Mouse (Mus musculus): Measurements from ENCODE around the gene Ddx27. TPM values are rescaled to one million over a fixed set of nuclear protein-coding genes. Genes with fewer than 3 reads are reported as not detected.

Gene Ddx27
- total RNA-seq, 1 experiment from 2014 or later: 90.5 TPM

DNA sequence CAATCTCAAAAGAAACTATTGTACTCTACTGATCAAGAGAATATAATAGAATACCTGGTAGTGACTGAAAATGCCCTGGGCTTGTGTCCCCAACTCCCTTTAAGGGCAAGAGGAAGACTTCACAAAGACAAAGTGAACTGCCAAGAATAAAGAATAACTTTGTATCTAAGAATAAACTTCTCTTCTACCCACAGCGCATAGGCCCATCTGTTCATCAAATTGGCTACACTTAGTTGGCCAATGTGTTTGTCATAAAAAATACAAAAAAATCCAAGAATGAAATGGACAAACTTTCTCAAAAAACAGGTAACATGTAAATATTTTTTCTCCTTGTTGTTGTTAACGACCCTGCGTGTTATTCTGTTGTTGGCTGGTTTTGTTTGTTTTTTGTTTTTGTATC lies 4.4 kb upstream of the Ddx27 start:
- ATAC-seq (replicated peaks; ENCODE audit: insufficient number of reproducible peaks, low FRiP score, low TSS enrichment, poor library complexity, severe bottlenecking): no peak

DNA sequence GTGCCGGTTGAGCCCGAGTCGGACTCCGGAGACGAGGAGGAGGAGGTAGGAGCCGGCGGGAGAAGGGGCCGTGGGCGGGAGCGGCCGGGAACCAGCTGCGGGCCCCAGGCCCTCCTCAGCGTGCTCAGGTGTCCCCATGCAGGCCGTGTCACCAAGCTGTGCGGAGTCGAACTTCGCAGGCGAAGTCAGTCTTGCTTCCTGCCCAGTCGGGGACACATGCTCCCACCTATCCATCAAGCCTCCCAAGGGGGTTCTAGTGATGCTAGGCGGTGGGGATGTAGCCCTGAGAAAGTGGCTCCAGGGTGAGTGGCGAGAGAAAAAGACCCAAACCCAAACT lies 357 bp downstream of the Ddx27 start:
- no peak for ATAC-seq (replicated peaks; ENCODE audit: insufficient number of reproducible peaks, low FRiP score, low TSS enrichment, poor library complexity, severe bottlenecking)

- ATAC-seq (replicated peaks; ENCODE audit: insufficient number of reproducible peaks, low FRiP score, low TSS enrichment, poor library complexity, severe bottlenecking): no peak
Observed at GRCm38 (mm10) chr2:167019396-167019795, 4.4 kb downstream of the Ddx27 start.

DNA sequence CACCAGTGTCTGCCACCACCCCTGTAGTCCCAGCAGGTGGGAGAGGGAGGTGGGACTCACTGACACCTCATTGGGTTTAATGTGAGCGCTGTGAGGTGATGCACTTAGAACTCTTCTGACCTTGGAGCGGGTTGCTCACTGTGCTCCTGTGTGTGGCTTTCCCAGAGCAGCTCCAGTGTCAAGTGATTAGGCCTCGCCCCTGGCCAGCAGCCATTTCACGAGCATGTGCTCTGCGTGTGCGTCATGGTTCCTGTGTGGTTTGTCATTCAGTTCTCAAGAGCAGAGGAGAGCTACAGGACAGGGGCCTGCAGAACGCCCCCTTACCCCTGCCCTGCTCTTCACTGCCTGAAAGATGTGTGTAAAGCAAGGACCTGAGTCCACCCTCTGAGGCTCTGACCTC lies 13.6 kb downstream of the Ddx27 start:
- ATAC-seq (replicated peaks; ENCODE audit: insufficient number of reproducible peaks, low FRiP score, low TSS enrichment, poor library complexity, severe bottlenecking): no peak

GRCm38 (mm10) chr2:167030507-167030906 lies 15.5 kb downstream of the Ddx27 start:
- no peak for ATAC-seq (replicated peaks; ENCODE audit: insufficient number of reproducible peaks, low FRiP score, low TSS enrichment, poor library complexity, severe bottlenecking)

DNA sequence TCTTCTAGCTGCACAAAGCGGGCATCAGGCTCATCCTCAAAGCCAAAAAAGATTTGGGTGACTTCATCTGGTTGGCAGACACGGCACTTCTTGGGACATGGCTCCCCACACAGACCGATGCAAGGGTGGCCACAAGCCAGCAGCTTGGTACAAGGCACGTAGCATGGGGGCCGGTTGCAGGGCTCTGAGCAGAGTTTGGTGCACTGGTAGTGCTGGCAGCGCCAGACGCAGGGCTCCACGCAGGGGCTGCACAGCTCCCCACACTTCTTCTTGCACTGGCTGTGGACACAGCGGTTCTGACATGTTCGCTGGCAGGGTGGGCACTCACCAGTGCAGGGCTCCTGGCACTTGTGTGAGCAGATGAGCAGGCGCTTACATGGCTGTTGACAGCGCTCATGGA lies 22.7 kb downstream of the Ddx27 start:
- no peak for ATAC-seq (replicated peaks; ENCODE audit: insufficient number of reproducible peaks, low FRiP score, low TSS enrichment, poor library complexity, severe bottlenecking)

GRCm38 (mm10) chr2:167038297-167038696 lies 23.3 kb downstream of the Ddx27 start:
- no peak for ATAC-seq (replicated peaks; ENCODE audit: insufficient number of reproducible peaks, low FRiP score, low TSS enrichment, poor library complexity, severe bottlenecking)

GRCm38 (mm10) chr2:167038716-167039115 lies 23.7 kb downstream of the Ddx27 start:
- ATAC-seq (replicated peaks; ENCODE audit: insufficient number of reproducible peaks, low FRiP score, low TSS enrichment, poor library complexity, severe bottlenecking): no peak

DNA sequence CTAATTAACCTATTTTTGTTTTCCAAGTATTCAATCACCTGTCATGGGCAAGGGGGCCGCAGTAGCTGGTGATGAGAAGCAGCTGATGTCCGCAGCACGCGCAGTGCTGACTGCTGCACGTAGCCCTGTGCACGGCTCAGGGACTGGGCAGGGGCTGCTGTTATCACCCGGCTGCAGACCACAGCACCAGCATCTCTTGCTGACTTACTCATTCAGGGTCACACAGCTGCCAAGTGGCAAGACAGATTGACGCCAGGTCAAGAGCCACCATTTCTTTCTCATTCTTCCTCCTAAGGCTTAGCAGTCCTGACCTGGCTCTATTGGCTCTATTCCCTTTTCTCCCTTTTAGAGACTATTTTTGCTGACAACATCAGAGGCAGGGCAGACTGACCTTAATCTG lies 24.4 kb downstream of the Ddx27 start:
- ATAC-seq (replicated peaks; ENCODE audit: insufficient number of reproducible peaks, low FRiP score, low TSS enrichment, poor library complexity, severe bottlenecking): no peak

DNA sequence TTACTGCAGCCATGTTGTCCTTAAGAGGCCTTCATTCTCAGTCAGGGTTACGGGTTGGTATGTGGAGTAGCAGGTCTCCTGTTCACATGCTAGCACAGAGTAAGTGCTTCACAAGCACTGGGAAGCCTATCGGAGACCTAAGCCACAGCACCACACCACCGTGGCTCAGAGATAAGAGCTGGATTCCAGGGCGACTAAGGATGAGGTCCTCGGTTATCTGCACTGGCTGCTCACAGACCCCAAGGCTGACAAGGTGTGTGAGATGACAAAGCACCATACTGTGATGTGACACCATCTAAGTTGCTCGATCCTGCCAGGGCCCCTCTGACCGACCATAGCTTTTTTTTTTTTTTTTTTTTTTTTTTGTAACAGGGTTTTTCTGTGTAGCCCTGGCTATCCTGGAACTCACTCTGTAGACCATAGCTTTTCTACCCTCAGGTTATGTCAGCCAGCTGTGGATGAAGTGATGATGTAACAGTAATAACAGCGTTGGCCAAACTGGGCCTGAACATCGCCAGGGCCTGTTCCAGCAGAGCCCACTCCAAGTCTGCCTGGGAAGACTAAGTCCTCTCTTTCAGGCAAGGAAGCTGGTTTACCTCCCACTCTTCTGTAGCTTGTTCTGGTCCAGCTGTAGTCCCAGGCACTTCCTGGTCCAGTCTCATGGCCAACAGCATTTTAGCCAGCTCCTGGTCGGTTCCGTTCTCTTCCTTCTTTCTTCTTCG lies 28.6 kb downstream of the Ddx27 start:
- ATAC-seq (replicated peaks; ENCODE audit: insufficient number of reproducible peaks, low FRiP score, low TSS enrichment, poor library complexity, severe bottlenecking): no peak

- ATAC-seq (replicated peaks; ENCODE audit: insufficient number of reproducible peaks, low FRiP score, low TSS enrichment, poor library complexity, severe bottlenecking): no peak
Observed at GRCm38 (mm10) chr2:167048223-167048622, 33.2 kb downstream of the Ddx27 start.

DNA sequence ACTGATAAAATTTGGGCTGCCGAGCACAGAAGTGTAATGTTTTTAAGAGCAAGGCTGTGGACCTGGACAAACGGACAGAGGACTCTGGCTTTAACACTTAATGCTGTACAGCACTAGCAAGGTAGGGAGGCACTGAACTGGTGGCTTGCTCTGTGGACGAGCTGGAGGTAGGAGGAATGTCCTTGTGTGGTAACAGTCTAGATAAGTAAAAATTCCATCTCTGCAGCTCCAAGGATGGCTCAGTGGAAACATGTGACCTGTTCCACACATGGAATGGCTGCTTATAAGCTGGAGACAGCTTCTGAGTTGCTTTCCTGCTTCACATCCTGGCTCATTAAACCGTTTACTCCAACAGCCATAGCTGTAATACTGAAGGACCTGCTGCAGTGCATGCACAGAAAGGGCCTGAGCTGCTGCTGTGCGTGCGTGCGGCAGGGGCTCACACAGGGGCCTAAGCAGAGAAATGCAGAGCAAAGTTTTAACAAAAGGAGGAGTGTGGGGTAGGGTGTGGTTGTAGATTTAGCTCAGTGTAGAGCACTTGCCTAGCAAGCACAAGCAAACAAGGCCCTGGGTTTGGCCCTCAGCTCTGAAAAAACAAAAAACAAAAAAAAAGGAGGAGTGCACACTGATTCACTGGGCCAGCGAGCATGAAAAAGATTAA lies 33.8 kb downstream of the Ddx27 start:
- no peak for ATAC-seq (replicated peaks; ENCODE audit: insufficient number of reproducible peaks, low FRiP score, low TSS enrichment, poor library complexity, severe bottlenecking)

DNA sequence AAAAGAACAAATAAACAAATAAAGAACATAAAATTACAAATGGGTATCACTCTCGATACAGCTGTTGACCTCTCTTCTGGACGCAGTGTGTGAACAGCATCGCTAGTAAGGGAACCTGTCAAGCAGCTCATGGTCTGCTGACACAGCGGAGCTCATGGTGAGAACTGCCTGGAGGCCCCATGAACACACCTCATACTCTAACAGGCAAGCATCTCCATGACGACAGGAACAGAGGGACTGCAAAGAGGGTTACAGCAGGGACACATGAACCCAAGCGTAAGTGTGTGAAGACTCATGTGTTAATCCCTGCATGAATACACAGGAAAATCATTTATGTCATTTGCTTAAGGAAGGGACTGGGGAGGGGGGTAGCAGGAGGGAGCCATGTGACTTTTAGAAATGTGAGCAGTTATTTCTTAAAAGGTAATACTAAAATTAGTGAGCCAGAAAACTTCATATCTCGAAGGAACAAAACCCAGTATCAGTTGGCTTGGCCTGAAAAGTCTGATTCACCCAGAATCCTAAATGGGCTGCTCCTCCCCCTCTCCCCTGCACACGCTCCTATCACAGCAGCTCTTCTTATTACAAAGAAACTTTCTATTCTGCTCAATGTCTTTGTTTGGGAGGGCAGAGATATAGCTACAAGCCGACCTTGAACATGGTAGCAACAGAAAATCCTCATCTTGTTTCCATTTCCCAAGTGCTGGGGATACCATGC lies 38.3 kb downstream of the Ddx27 start:
- no peak for ATAC-seq (replicated peaks; ENCODE audit: insufficient number of reproducible peaks, low FRiP score, low TSS enrichment, poor library complexity, severe bottlenecking)

DNA sequence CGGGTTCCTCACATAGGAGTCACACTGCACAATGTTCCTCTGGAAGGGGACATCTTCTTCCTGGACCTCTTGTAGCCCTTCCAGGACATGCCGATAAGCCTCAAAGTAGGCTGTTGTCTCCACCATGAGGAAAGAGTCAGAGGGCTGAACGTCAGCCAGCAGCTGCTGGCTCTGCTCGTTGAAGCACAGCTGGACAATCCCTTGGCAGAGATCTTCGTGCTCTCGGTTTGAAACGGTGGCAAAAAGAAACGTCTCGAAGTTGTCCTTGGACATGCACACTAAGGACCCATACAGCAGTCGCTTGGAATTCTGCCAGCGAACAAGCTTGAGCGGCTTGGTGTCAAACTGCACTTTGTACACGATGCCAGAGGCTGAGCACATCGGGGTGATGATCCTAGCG lies 40.4 kb downstream of the Ddx27 start:
- no peak for ATAC-seq (replicated peaks; ENCODE audit: insufficient number of reproducible peaks, low FRiP score, low TSS enrichment, poor library complexity, severe bottlenecking)

DNA sequence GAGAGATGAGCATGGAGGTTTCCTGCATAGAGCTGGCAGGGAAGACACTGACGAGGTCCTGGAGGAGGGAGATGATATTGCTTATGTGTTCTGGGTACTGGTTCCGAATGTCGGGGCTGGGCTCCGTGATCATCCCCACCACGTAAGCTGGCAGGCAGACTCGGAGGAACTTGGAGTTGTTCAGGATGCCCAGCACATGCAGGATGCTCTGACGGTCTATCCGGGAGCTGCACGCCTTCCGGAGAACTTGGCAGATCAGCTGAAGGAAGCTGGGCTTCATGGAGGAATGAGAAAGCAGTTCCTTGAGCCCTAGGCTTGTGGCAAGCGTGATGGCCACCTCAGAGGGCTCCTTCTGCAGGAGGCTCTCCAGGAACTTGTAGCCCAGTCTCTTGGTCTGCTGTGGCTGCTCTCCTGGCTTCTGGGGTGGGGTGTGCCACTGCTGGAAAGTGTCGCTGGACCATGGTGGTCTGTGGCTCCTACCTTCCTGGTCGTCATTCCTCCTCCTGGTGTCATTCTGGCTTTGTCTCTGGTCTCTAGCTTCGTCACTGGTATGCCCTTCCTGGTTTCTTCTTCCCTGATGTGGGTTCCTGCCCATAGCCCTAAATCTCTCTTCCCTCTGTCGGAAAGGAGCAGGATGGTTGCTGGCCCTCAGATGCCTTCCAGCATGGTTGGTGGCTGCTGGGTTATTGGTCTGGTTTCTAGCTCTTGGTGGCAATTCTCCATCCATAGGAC lies 41.4 kb downstream of the Ddx27 start:
- no peak for ATAC-seq (replicated peaks; ENCODE audit: insufficient number of reproducible peaks, low FRiP score, low TSS enrichment, poor library complexity, severe bottlenecking)

- no peak for ATAC-seq (replicated peaks; ENCODE audit: insufficient number of reproducible peaks, low FRiP score, low TSS enrichment, poor library complexity, severe bottlenecking)
Observed at GRCm38 (mm10) chr2:167056942-167057323, 41.9 kb downstream of the Ddx27 start.

DNA sequence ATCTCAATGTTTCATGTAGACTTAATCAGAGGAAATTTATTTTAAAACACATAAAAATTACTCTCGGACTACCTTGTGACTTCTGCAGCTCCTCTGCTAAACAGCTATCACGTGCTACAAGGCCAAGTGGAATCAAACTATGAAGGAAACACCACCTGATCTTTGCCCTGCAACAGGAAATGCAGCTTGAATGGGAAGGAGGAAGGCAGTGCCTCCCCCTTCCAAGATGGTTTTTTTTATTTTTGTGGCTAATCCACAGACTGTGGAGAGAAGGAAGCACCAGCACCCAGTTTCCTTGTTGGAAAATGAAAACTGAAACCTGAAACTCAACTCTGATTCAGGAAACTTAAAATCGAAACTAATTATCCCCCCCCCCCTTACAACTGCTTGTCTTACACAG lies 43.2 kb downstream of the Ddx27 start:
- no peak for ATAC-seq (replicated peaks; ENCODE audit: insufficient number of reproducible peaks, low FRiP score, low TSS enrichment, poor library complexity, severe bottlenecking)

- ATAC-seq (replicated peaks; ENCODE audit: insufficient number of reproducible peaks, low FRiP score, low TSS enrichment, poor library complexity, severe bottlenecking): no peak
Observed at GRCm38 (mm10) chr2:167058814-167059387, 43.9 kb downstream of the Ddx27 start.

GRCm38 (mm10) chr2:167059536-167059935 lies 44.5 kb downstream of the Ddx27 start:
- ATAC-seq (replicated peaks; ENCODE audit: insufficient number of reproducible peaks, low FRiP score, low TSS enrichment, poor library complexity, severe bottlenecking): no peak

Data from monocyte, adult 5-6 weeks (primary cell).